Mouse (Mus musculus) urinary bladder, postnatal 36 days (tissue): ENCODE results near the gene Jade1.
A peak's percentile ranks its signal among the peaks of the same experiment; 100 is the strongest.

Source experiments
- DNase-seq, 2 experiments: peaks; one replicate each; pipeline ENCODE4 v3.0.0; 2022; ENCODE audit warnings: low spot score in 2 of 2, mixed read lengths in 1 of 2

The Jade1 gene

GRCm38 (mm10) chr3:41551671-41552070, 3.9 kb upstream of the Jade1 start:
- DNase-seq = no peak

DNA sequence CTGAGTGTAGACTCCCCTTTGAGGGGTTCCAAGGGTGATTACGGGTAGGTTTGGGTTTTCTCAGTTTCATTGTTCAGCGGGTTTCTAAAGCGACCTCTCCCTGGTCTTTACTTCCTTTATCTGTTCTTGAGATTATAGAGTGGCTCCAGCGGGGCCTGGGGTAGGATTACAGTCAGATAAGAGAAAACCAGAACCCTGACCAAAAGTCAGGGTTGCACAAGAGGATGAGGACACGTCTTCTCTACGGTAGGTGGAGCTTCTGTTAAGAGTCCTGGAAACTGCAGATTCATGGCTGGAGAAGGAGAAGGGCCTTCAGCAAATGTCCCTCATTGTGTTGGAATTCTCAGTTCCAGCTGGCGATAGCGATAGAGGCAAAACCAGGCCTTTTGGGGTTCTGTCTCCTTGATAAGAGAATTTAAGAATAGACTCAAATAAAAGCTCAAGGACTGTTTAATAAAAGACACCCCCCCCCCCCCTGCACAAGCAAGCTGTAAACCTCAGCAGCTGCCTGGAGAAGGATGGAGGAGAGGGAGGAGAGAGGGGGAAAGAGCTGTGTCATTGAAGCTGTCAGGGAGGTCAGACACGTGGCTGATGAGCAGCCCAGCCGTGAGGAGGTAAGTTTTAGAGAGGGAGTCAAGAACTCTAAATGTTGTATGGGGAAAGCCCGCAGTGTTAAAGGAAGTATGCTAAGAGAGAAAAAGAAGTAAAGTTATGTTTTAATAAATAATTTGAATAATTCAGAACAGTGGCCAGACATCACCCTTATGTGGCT, 2.6 kb upstream of the Jade1 start:
- peak in 1 of 2 experiments; percentile 41 for DNase-seq

- no peak for DNase-seq
Measured at GRCm38 (mm10) chr3:41553681-41554080, 1.9 kb upstream of the Jade1 start.

DNA sequence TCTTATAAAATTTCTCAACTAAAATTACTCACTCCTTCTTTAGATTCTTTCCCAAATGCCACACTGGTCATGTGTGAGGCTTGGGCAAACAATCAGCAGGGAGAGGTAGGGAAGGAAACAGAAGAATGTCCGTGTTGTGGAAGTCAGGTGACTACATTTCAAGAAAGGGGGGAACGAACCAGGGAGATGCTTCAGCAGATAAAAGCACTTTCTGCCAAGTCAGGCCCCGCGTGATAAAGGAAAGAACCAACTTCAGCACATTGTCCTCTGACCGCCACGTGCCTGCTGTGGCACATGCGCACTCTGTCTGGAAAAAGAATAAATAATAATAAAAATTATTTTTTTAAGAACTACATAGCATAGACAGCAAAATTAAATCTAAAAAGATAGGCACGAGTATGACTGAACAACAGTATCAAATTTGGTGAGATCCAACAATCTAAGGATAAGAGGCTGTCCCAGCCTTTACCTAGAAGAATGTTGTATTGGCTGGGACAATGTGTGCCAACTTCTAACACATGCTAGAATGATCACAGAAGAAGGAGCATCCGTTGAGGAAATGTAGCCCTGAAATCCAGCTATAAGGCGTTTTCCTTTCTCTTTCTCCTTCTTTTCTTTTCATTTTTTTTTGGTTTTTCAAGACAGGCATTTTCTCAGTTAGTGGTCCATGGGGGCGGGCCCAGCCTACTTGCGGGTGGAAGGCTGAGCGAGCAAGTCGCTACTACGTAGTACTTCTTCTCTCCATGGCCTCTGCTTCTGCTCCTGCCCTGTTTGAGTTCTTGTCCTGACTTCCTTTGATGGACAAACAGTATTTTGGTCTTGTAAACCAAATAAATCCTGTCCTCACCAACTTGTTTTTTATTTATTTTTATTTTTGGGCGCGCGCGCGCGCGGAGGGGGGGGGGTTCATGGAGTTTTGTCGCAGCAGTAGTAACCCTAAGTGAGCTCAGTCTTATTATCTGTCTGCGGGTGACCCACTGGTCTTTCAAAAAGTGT, 753 bp upstream of the Jade1 start:
- DNase-seq = no peak

- DNase-seq = no peak
Measured at GRCm38 (mm10) chr3:41556451-41557266, 1.1 kb downstream of the Jade1 start.

DNA sequence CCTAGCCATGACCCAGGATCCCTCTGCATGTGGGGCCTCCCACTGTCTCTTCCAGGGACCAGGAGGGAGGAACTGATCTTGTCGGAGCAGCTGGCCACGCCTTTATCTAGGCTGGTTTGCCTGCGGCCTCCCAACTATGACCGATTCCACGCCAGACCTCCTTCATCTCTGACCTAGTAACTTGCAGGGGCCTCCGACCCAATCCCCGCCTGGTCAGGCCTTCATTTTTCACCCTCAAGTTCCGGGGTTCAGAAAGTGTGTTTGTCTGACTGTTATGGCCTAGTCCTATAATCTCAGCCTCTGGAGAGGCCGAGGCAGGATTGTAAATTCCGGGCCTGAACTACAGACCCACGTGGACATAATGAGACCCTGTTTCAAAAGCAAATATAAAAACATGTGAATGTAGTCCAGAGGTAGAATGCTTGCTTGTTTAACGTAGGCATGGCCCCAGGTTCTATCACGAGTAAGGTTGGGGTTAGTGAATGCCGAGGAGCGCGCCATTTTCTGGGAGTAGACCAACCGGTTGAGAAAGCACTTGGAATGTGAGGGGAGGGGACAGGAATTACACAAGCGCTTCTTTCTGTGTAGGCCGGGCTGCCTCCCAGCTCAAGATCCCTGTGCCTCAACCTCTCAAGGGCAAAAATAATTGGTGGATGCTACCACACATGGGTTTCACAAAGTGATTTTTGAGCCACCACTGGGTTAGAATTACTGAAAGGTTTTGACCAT, 1.9 kb downstream of the Jade1 start:
- no peak for DNase-seq

DNA sequence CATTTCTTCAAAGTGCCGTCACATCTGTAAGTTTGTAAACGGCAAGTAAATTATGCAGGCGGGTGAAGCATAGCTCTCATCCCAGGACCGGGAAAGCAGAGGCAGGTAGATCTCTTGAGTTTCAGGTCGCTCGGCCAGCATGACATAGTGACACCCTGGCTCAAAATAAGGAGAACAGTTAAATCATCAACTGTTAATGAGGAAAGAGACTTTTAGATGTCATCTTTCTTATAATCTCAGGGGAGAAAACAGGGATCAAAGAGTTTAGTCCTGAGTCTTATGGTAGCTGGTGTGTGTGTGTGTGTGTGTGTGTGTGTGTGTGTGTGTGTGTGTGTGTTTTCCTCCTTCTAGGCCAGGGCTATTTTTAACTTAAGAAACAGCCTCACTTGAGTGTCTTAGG, 5.0 kb downstream of the Jade1 start:
- no peak for DNase-seq

GRCm38 (mm10) chr3:41561787-41562186, 6.3 kb downstream of the Jade1 start:
- no peak for DNase-seq

- DNase-seq = peak; percentile 72 to 82
Measured at GRCm38 (mm10) chr3:41563211-41563931, 7.8 kb downstream of the Jade1 start.

- DNase-seq = no peak
Measured at GRCm38 (mm10) chr3:41563997-41564396, 8.5 kb downstream of the Jade1 start.

- peak; percentile 72 to 81 for DNase-seq
Measured at GRCm38 (mm10) chr3:41564471-41565213, 9.1 kb downstream of the Jade1 start.

- DNase-seq = peak; percentile 63 to 86
Measured at GRCm38 (mm10) chr3:41565410-41565823, 9.9 kb downstream of the Jade1 start.

GRCm38 (mm10) chr3:41565955-41566354, 10.4 kb downstream of the Jade1 start:
- peak; percentile 74 to 82 for DNase-seq

- no peak for DNase-seq
Measured at GRCm38 (mm10) chr3:41569943-41570342, 14.4 kb downstream of the Jade1 start.

- DNase-seq = no peak
Measured at GRCm38 (mm10) chr3:41572131-41572530, 16.6 kb downstream of the Jade1 start.

GRCm38 (mm10) chr3:41572968-41573367, 17.4 kb downstream of the Jade1 start:
- no peak for DNase-seq

GRCm38 (mm10) chr3:41574208-41574607, 18.7 kb downstream of the Jade1 start:
- no peak for DNase-seq

DNA sequence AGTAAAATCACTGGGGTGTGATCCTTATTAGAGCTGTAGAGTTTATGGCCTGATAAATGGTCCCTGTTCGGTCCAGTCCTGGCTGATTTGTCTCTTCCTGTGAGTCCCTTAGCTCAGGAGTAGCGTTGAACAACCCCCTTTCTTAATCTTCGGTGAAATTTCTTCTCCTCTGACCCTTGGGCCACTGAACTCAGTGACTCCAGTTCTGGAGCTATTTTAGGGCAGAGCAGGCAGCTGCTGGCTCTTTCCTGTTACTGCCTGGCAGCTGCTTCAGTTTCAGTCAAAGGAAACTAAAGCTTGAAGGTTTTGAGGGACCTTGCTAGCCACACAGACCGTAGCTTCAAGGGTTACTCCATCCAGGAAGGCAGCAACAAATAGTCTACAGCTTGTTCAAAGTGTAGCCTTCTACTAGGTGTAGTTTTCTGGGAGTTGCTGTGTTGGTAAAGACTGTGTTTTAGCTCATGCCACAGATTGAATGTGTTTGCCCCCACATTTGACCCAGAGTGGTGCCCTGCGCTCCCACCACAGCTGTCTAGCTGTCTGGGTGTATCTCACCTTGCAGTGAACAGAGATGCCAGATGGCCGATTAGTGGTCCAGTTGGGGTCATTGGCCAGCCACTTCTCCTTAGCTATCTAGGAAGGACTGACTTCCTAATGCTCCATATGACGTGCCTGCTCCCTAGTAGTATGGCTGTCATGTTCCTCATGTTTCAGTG, 19.3 kb downstream of the Jade1 start:
- peak in 1 of 2 experiments; percentile 39 for DNase-seq

- peak in 1 of 2 experiments; percentile 58 for DNase-seq
Measured at GRCm38 (mm10) chr3:41575971-41576370, 20.4 kb downstream of the Jade1 start.
